Mouse (Mus musculus) CH12.LX (cell line): ENCODE data around the gene Lce1k.

Source experiments
- CTCF ChIP-seq, 2 experiments: IDR thresholded peaks in 1 of 2; conservative IDR thresholded peaks in 1 of 2; 2 replicates each; pipeline ENCODE4 v1.5.1; 2011 to 2012; ENCODE audit warnings: low read depth in 2 of 2, low read length in 2 of 2, improper control_type of control experiment in 1 of 2, inconsistent platforms in 1 of 2, mild to moderate bottlenecking in 1 of 2, moderate library complexity in 1 of 2
- IRF4 ChIP-seq: IDR thresholded peaks from 2 replicates; pipeline ENCODE4 v1.6.1; 2014; ENCODE audit warnings: low read depth, mild to moderate bottlenecking, inconsistent platforms, low read length, improper control_type of control experiment
- MAX ChIP-seq: IDR thresholded peaks from 2 replicates; pipeline ENCODE4 v1.6.1; 2011; ENCODE audit warnings: low read length, improper control_type of control experiment
- NRF1 ChIP-seq: IDR thresholded peaks from 2 replicates; pipeline ENCODE4 v1.6.1; 2014; ENCODE audit warnings: low read depth, mild to moderate bottlenecking, inconsistent platforms, low read length, improper control_type of control experiment, moderate library complexity
- POLR2A ChIP-seq: IDR thresholded peaks from 2 replicates; pipeline ENCODE4 v1.6.1; 2011; ENCODE audit warnings: low read depth, mild to moderate bottlenecking, improper control_type of control experiment, low read length

- no peak for TF ChIP-seq MAX
- TF ChIP-seq CTCF (conservative IDR thresholded peaks at IDR 0.05 in 1 of 2, IDR thresholded peaks at IDR 0.05 in 1 of 2; ENCODE audit: low read depth in 2 of 2, low read length in 2 of 2), result no peak
- TF ChIP-seq POLR2A, result no peak
- no peak for TF ChIP-seq IRF4
- TF ChIP-seq NRF1, result no peak
These were observed 28.9 kb downstream of the Lce1k start, which contains the start of gene Lce1i for GRCm38 (mm10) chr3:92778799-92779198.
